ENCODE assay signal across 9 mouse cellular contexts in the genomic region with DNA sequence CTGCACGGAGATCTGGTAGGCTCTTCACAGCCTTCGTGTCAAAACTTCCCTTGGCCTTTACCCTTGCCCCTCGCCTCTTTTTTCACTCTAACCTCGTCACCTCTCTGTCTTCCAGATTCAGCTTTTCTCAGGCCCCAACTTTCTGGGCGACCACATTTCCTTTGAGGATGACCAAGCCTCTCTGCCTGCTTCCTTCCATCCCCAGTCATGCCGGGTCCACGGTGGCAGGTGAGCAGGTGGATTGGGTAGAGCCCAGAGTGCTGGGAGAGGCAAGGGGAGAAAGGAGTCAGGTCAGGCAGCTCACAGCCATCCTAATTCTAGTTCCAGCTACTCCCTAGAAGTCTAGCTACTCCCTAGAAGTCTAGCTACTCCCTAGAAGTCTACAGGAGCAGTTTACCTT. TPM values are rescaled to one million over a fixed set of nuclear protein-coding genes. Genes with fewer than 3 reads are reported as not detected.
DNase-seq lines count a peak whose midpoint lies in the region; ATAC-seq lines count a peak whose summit lies in the region.
"Had no signal": no experiment of that assay in that cellular context is flagged by ENCODE, and none has a peak within 500 bp of the region (broad histone marks: within the 10 kb centered on the region; RNA-seq: fewer than 3 reads in every experiment).

No protein-coding gene starts in this region.

- H3K4me3 ChIP-seq in kidney, embryonic 16.5 days (ENCODE audit: low read length) = peak overlapping the region; percentile 46
- H3K4me3 ChIP-seq in embryonic facial prominence, embryonic 10.5 days = peak overlapping the region; percentile 65
- peak overlapping the region; percentile 44 for H3K4me3 ChIP-seq in hindbrain, embryonic 14.5 days (replicated peaks; ENCODE audit: low read length)
- H3K4me3 ChIP-seq in midbrain, embryonic 13.5 days (replicated peaks) = peak overlapping the region; percentile 47

- ATAC-seq in kidney, embryonic 16.5 days (ENCODE audit: low FRiP score, low TSS enrichment) = no peak
- no peak for ATAC-seq in hindbrain, embryonic 14.5 days (ENCODE audit: low FRiP score)
- no peak for ATAC-seq in midbrain, embryonic 13.5 days
- no peak for ATAC-seq in granulocyte monocyte progenitor cell, adult 5-6 weeks (replicated peaks; ENCODE audit: poor library complexity, severe bottlenecking)

- H3K9ac ChIP-seq in kidney, embryonic 16.5 days (replicated peaks; ENCODE audit: low read length) = peak overlapping the region; percentile 48; the same call in 1 of the 2 replicates
- peak overlapping the region; percentile 49; the same call in 1 of the 2 replicates for H3K9ac ChIP-seq in hindbrain, embryonic 14.5 days
- no peak overlapping the region for H3K9ac ChIP-seq in midbrain, embryonic 13.5 days (replicated peaks)

- peaks cover 5% of the 10 kb centered on the region for H3K9me3 ChIP-seq in kidney, embryonic 16.5 days (ENCODE audit: low read length)
- no peaks in the 10 kb centered on the region for H3K9me3 ChIP-seq in embryonic facial prominence, embryonic 10.5 days
- H3K9me3 ChIP-seq in hindbrain, embryonic 14.5 days (ENCODE audit: control insufficient read depth, low read length) = no peaks in the 10 kb centered on the region
- peaks cover 3% of the 10 kb centered on the region; the same call in 1 of the 2 replicates for H3K9me3 ChIP-seq in midbrain, embryonic 13.5 days

- H3K36me3 ChIP-seq in kidney, embryonic 16.5 days (ENCODE audit: insufficient read depth, low read length) = no peaks in the 10 kb centered on the region
- H3K36me3 ChIP-seq in embryonic facial prominence, embryonic 10.5 days (replicated peaks) = no peaks in the 10 kb centered on the region
- no peaks in the 10 kb centered on the region for H3K36me3 ChIP-seq in hindbrain, embryonic 14.5 days (replicated peaks; ENCODE audit: control insufficient read depth, insufficient read depth)
- H3K36me3 ChIP-seq in midbrain, embryonic 13.5 days = no peaks in the 10 kb centered on the region

- no peak for DNase-seq in kidney, postnatal 14 days
- DNase-seq in embryonic facial prominence, embryonic 10.5 days (ENCODE audit: low spot score) = no peak
- DNase-seq in hindbrain, embryonic 14.5 days (ENCODE audit: low spot score) = no peak
- DNase-seq in urinary bladder, postnatal 36 days (ENCODE audit: low spot score in 2 of 2) = no peak
- no peak for DNase-seq in retina, embryonic 14.5 days (ENCODE audit: low spot score)

- no peak overlapping the region for H3K27ac ChIP-seq in kidney, embryonic 16.5 days (ENCODE audit: low read length)
- no peak overlapping the region; the same call in 1 of the 2 replicates for H3K27ac ChIP-seq in embryonic facial prominence, embryonic 10.5 days (replicated peaks)
- no peak overlapping the region for H3K27ac ChIP-seq in hindbrain, embryonic 14.5 days
- H3K27ac ChIP-seq in midbrain, embryonic 13.5 days = no peak overlapping the region

- H3K4me2 ChIP-seq in kidney, embryonic 16.5 days (replicated peaks; ENCODE audit: low read depth, low read length) = peak overlapping the region; percentile 72
- H3K4me2 ChIP-seq in hindbrain, embryonic 14.5 days (replicated peaks) = peak overlapping the region; percentile 81
- H3K4me2 ChIP-seq in midbrain, embryonic 13.5 days (replicated peaks) = peak overlapping the region; percentile 73

- WGBS in kidney, embryonic 16.5 days = 5% methylated on average over 7 of the region's 7 CpGs
- 13% methylated on average over 7 of the region's 7 CpGs for WGBS in embryonic facial prominence, embryonic 10.5 days
- 11% methylated on average over 7 of the region's 7 CpGs for WGBS in hindbrain, embryonic 14.5 days
- 13% methylated on average over 7 of the region's 7 CpGs for WGBS in midbrain, embryonic 13.5 days

- 0 out of 2 replicates have a peak, but pooled peaks cover 7% of the 10 kb centered on the region for H3K27me3 ChIP-seq in kidney, embryonic 16.5 days (ENCODE audit: insufficient read depth, low read length)
- H3K27me3 ChIP-seq in embryonic facial prominence, embryonic 10.5 days (replicated peaks; ENCODE audit: low read depth, poor library complexity, severe bottlenecking) = peaks cover 29% of the 10 kb centered on the region
- H3K27me3 ChIP-seq in hindbrain, embryonic 14.5 days (ENCODE audit: control insufficient read depth, insufficient read depth, low read length) = peaks cover 25% of the 10 kb centered on the region
- peaks cover 34% of the 10 kb centered on the region for H3K27me3 ChIP-seq in midbrain, embryonic 13.5 days
- H3K27me3 ChIP-seq: Patski had no signal

- H3K4me1 ChIP-seq in kidney, embryonic 16.5 days (ENCODE audit: insufficient read depth, low read length) = peaks cover 10% of the 10 kb centered on the region
- peaks cover 27% of the 10 kb centered on the region for H3K4me1 ChIP-seq in embryonic facial prominence, embryonic 10.5 days
- peaks cover 5% of the 10 kb centered on the region for H3K4me1 ChIP-seq in hindbrain, embryonic 14.5 days (replicated peaks; ENCODE audit: control insufficient read depth, insufficient read depth, low read length)
- peaks cover 13% of the 10 kb centered on the region for H3K4me1 ChIP-seq in midbrain, embryonic 13.5 days (replicated peaks)

RNA-seq across cellular contexts. Expression of gene Cd52, which starts 12.4 kb away (rescaled TPM):
- 7.4 and 7.6 TPM in 2 replicates for polyA plus RNA-seq in kidney, embryonic 16.5 days (2015; fragmentation: Nextera tagmentation; extraction: Ambion mirVana)
- polyA plus RNA-seq in embryonic facial prominence, embryonic 10.5 days (2016; fragmentation: Nextera tagmentation; extraction: Ambion mirVana) = 3.5 and 4.5 TPM in 2 replicates
- polyA plus RNA-seq in hindbrain, embryonic 14.5 days (2014; fragmentation: Nextera tagmentation; extraction: Ambion mirVana) = 1.7 and 2.4 TPM in 2 replicates
- polyA plus RNA-seq in midbrain, embryonic 13.5 days (2015; fragmentation: Nextera tagmentation; extraction: Ambion mirVana) = 2.2 and 2.7 TPM in 2 replicates
- 240 and 247 TPM in 2 replicates for total RNA-seq in granulocyte monocyte progenitor cell, adult 5-6 weeks (2014; fragmentation: Nextera tagmentation)
- total RNA-seq in granulocyte monocyte progenitor cell, adult 5-6 weeks (2017) = 259 and 330 TPM in 2 replicates
- polyA plus RNA-seq: Patski had no signal

RNA-seq across cellular contexts. Expression of gene Ubxn11, which starts 19.9 kb away (rescaled TPM):
- polyA plus RNA-seq in kidney, embryonic 16.5 days (2015; fragmentation: Nextera tagmentation; extraction: Ambion mirVana) = 13.5 and 13.8 TPM in 2 replicates
- 4.5 and 7.1 TPM in 2 replicates for polyA plus RNA-seq in embryonic facial prominence, embryonic 10.5 days (2016; fragmentation: Nextera tagmentation; extraction: Ambion mirVana)
- polyA plus RNA-seq in hindbrain, embryonic 14.5 days (2014; fragmentation: Nextera tagmentation; extraction: Ambion mirVana) = 17.5 and 22.2 TPM in 2 replicates
- polyA plus RNA-seq in midbrain, embryonic 13.5 days (2015; fragmentation: Nextera tagmentation; extraction: Ambion mirVana) = 9.3 and 11.4 TPM in 2 replicates
- 14.4 and 30.2 TPM in 2 replicates for total RNA-seq in granulocyte monocyte progenitor cell, adult 5-6 weeks (2014; fragmentation: Nextera tagmentation)
- 4.8 and 11.2 TPM in 2 replicates for total RNA-seq in granulocyte monocyte progenitor cell, adult 5-6 weeks (2017)

RNA-seq across cellular contexts. Expression of gene Crybg2, which starts 21.8 kb away (rescaled TPM):
- 4.2 and 4.5 TPM in 2 replicates for polyA plus RNA-seq in kidney, embryonic 16.5 days (2015; fragmentation: Nextera tagmentation; extraction: Ambion mirVana)
- polyA plus RNA-seq in embryonic facial prominence, embryonic 10.5 days (2016; fragmentation: Nextera tagmentation; extraction: Ambion mirVana) = 4.1 and 7.1 TPM in 2 replicates
- polyA plus RNA-seq in hindbrain, embryonic 14.5 days (2014; fragmentation: Nextera tagmentation; extraction: Ambion mirVana) = 3.0 and 4.7 TPM in 2 replicates
- 0.97 and 1.1 TPM in 2 replicates for polyA plus RNA-seq in midbrain, embryonic 13.5 days (2015; fragmentation: Nextera tagmentation; extraction: Ambion mirVana)
- total RNA-seq in granulocyte monocyte progenitor cell, adult 5-6 weeks (2014; fragmentation: Nextera tagmentation) = 0.38 and 1.3 TPM in 2 replicates
- not detected in 2 replicates for total RNA-seq in granulocyte monocyte progenitor cell, adult 5-6 weeks (2017)

RNA-seq across cellular contexts. Expression of gene Zfp683, which starts 28.8 kb away (rescaled TPM):
- polyA plus RNA-seq in kidney, embryonic 16.5 days (2015; fragmentation: Nextera tagmentation; extraction: Ambion mirVana) = not detected in 2 replicates
- not detected in 2 replicates for polyA plus RNA-seq in embryonic facial prominence, embryonic 10.5 days (2016; fragmentation: Nextera tagmentation; extraction: Ambion mirVana)
- not detected in 2 replicates for polyA plus RNA-seq in hindbrain, embryonic 14.5 days (2014; fragmentation: Nextera tagmentation; extraction: Ambion mirVana)
- not detected in 2 replicates for polyA plus RNA-seq in midbrain, embryonic 13.5 days (2015; fragmentation: Nextera tagmentation; extraction: Ambion mirVana)
- total RNA-seq in granulocyte monocyte progenitor cell, adult 5-6 weeks (2014; fragmentation: Nextera tagmentation) = not detected in 2 replicates
- total RNA-seq in granulocyte monocyte progenitor cell, adult 5-6 weeks (2017) = not detected in 2 replicates
- polyA plus RNA-seq: Patski had no signal

RNA-seq across cellular contexts. Expression of gene Sh3bgrl3, which starts 46.1 kb away (rescaled TPM):
- 389 and 435 TPM in 2 replicates for polyA plus RNA-seq in kidney, embryonic 16.5 days (2015; fragmentation: Nextera tagmentation; extraction: Ambion mirVana)
- 300 and 316 TPM in 2 replicates for polyA plus RNA-seq in embryonic facial prominence, embryonic 10.5 days (2016; fragmentation: Nextera tagmentation; extraction: Ambion mirVana)
- polyA plus RNA-seq in hindbrain, embryonic 14.5 days (2014; fragmentation: Nextera tagmentation; extraction: Ambion mirVana) = 429 and 442 TPM in 2 replicates
- 319 and 332 TPM in 2 replicates for polyA plus RNA-seq in midbrain, embryonic 13.5 days (2015; fragmentation: Nextera tagmentation; extraction: Ambion mirVana)
- 841 and 871 TPM in 2 replicates for total RNA-seq in granulocyte monocyte progenitor cell, adult 5-6 weeks (2014; fragmentation: Nextera tagmentation)
- total RNA-seq in granulocyte monocyte progenitor cell, adult 5-6 weeks (2017) = 333 and 394 TPM in 2 replicates
